ENCODE assay signal across 9 mouse cellular contexts in genomic region chr1:155574966-155575673, GRCm38 (mm10). TPM values are rescaled to one million over a fixed set of nuclear protein-coding genes. Genes with fewer than 3 reads are reported as not detected.
DNase-seq lines count a peak whose midpoint lies in the region; ATAC-seq and TF ChIP-seq lines count a peak whose summit lies in the region.
"Had no signal": no experiment of that assay in that cellular context is flagged by ENCODE, and none has a peak within 500 bp of the region (broad histone marks: within the 10 kb centered on the region; RNA-seq: fewer than 3 reads in every experiment).

No protein-coding gene starts in this region.

- WGBS in forebrain, embryonic 15.5 days = 33% methylated on average over 7 of the region's 7 CpGs
- WGBS in intestine, embryonic 15.5 days = 25% methylated on average over 7 of the region's 7 CpGs
- 33% methylated on average over 7 of the region's 7 CpGs for WGBS in neural tube, embryonic 11.5 days

- H3K27ac ChIP-seq in ES-E14 (ENCODE audit: insufficient read depth, low read depth, low read length, poor library complexity, severe bottlenecking) = no peak overlapping the region
- no peak overlapping the region for H3K27ac ChIP-seq in forebrain, embryonic 15.5 days (replicated peaks)
- H3K27ac ChIP-seq in intestine, embryonic 15.5 days = no peak overlapping the region
- no peak overlapping the region for H3K27ac ChIP-seq in neural tube, embryonic 11.5 days (ENCODE audit: low read depth, low read length)

- no peaks in the 10 kb centered on the region for H3K9me3 ChIP-seq in ES-E14 (ENCODE audit: control insufficient read depth, insufficient read depth, low read depth, low read length)
- no peaks in the 10 kb centered on the region for H3K9me3 ChIP-seq in forebrain, embryonic 15.5 days
- H3K9me3 ChIP-seq in intestine, embryonic 15.5 days = no peaks in the 10 kb centered on the region
- no peaks in the 10 kb centered on the region for H3K9me3 ChIP-seq in neural tube, embryonic 11.5 days (ENCODE audit: control insufficient read depth, low read length)

- 0 out of 4 replicates have a peak, but pooled peaks cover 0 to 2% of the 10 kb centered on the region in 2 experiments for H3K4me1 ChIP-seq in ES-E14 (ENCODE audit: control insufficient read depth in 2 of 2, insufficient read depth in 2 of 2, low read length in 2 of 2, poor library complexity in 1 of 2)
- H3K4me1 ChIP-seq in forebrain, embryonic 15.5 days = peaks cover 7% of the 10 kb centered on the region; the same call in 1 of the 2 replicates
- H3K4me1 ChIP-seq in intestine, embryonic 15.5 days (replicated peaks) = no peaks in the 10 kb centered on the region
- no peaks in the 10 kb centered on the region for H3K4me1 ChIP-seq in neural tube, embryonic 11.5 days (ENCODE audit: control insufficient read depth, insufficient read depth, low read length)

- H3K9ac ChIP-seq in ES-E14 (ENCODE audit: insufficient read depth, low read depth, low read length, poor library complexity, severe bottlenecking) = no peak overlapping the region
- no peak overlapping the region for H3K9ac ChIP-seq in forebrain, embryonic 15.5 days (replicated peaks)
- no peak overlapping the region for H3K9ac ChIP-seq in intestine, embryonic 15.5 days
- no peak overlapping the region for H3K9ac ChIP-seq in neural tube, embryonic 11.5 days (ENCODE audit: low read length)

- no peaks in the 10 kb centered on the region; the same call in 1 of the 2 replicates for H3K36me3 ChIP-seq in ES-E14 (ENCODE audit: control insufficient read depth, insufficient read depth, low read length, poor library complexity, severe bottlenecking)
- no peaks in the 10 kb centered on the region for H3K36me3 ChIP-seq in forebrain, embryonic 15.5 days
- no peaks in the 10 kb centered on the region for H3K36me3 ChIP-seq in intestine, embryonic 15.5 days
- H3K36me3 ChIP-seq in neural tube, embryonic 11.5 days (ENCODE audit: control insufficient read depth, insufficient read depth, low read length) = no peaks in the 10 kb centered on the region

- in situ Hi-C loops in ES-E14 (cut with MboI; ENCODE audit: low sequenced_read_pairs in 2 of 2, unreplicated experiment in 2 of 2) = no loop called here

- H3K4me3 ChIP-seq in ES-E14 (ENCODE audit: insufficient read depth in 1 of 2, low read depth in 1 of 2, low read length in 2 of 2, poor library complexity in 1 of 2, severe bottlenecking in 1 of 2) = no peak overlapping the region
- no peak overlapping the region for H3K4me3 ChIP-seq in forebrain, embryonic 15.5 days
- no peak overlapping the region for H3K4me3 ChIP-seq in intestine, embryonic 15.5 days (replicated peaks)
- no peak overlapping the region for H3K4me3 ChIP-seq in neural tube, embryonic 11.5 days (ENCODE audit: low read depth, low read length)
- H3K4me3 ChIP-seq: myocyte had no signal

- peak; percentile 68 for ATAC-seq in forebrain, embryonic 15.5 days (replicated peaks)
- ATAC-seq in intestine, embryonic 15.5 days = peak; percentile 56; the same call in 1 of the 2 replicates
- ATAC-seq in neural tube, embryonic 11.5 days (ENCODE audit: insufficient read depth, low FRiP score, low TSS enrichment) = no peak

- intact Hi-C loops in left cerebral cortex, postnatal 4 days (cut with DNase I) = loop anchor here (2.0 to 5.0 kb wide), 2 partner anchors 147 to 210 kb away; no protein-coding TSS in a partner anchor

- no peak overlapping the region for H3K4me2 ChIP-seq in forebrain, embryonic 15.5 days (replicated peaks)
- no peak overlapping the region for H3K4me2 ChIP-seq in intestine, embryonic 15.5 days (replicated peaks)
- no peak overlapping the region for H3K4me2 ChIP-seq in neural tube, embryonic 11.5 days (ENCODE audit: low read depth)

- DNase-seq in 3T3-L1 (ENCODE audit: low read depth, low spot score) = peak; percentile 84
- DNase-seq in ES-E14 (ENCODE audit: low read depth, low spot score) = peak; percentile 68
- peak; percentile 34 for DNase-seq in cerebellum, adult 11-12 months
- peak; percentile 78 for DNase-seq in left cerebral cortex, postnatal 4 days
- peak; percentile 70 for DNase-seq in neural tube, embryonic 11.5 days (ENCODE audit: low spot score)
- DNase-seq in thymus, postnatal 10 days (ENCODE audit: low spot score in 2 of 2) = peak; percentile 20 to 71

- H3K27me3 ChIP-seq in forebrain, embryonic 15.5 days = no peaks in the 10 kb centered on the region
- H3K27me3 ChIP-seq in intestine, embryonic 15.5 days (replicated peaks) = no peaks in the 10 kb centered on the region
- no peaks in the 10 kb centered on the region for H3K27me3 ChIP-seq in neural tube, embryonic 11.5 days (ENCODE audit: control insufficient read depth, insufficient read depth, low read length)

TF ChIP-seq in ES-E14, 5 proteins besides CTCF, POLR2A, EP300 and RAD21:
- TF ChIP-seq ZNF384 (IDR thresholded peaks at IDR 0.05; ENCODE audit: low read depth, low read length) (no peak), HCFC1 (IDR thresholded peaks at IDR 0.05; ENCODE audit: borderline replicate concordance, insufficient read depth, low read length) (no peak), ZC3H11A (IDR thresholded peaks at IDR 0.05; ENCODE audit: borderline replicate concordance, low read depth, low read length) (peak; percentile 11; the same call in 1 of the 2 replicates), CHD2 (IDR thresholded peaks at IDR 0.05; ENCODE audit: low read depth, low read length) (no peak), MAFK (IDR thresholded peaks at IDR 0.05; ENCODE audit: insufficient read depth, low read depth, low read length) (no peak)
TF ChIP-seq in ES-E14: peak in this region for 1.

RNA-seq across cellular contexts. Expression of gene Acbd6, which starts 17.2 kb away (rescaled TPM):
- total RNA-seq in ES-E14 (2012; rRNA removed) = 47.6 and 49.8 TPM in 2 replicates
- polyA plus RNA-seq in forebrain, embryonic 15.5 days (2015; fragmentation: Nextera tagmentation; extraction: Ambion mirVana) = 97.7 and 106 TPM in 2 replicates
- polyA plus RNA-seq in intestine, embryonic 15.5 days (2015; fragmentation: Nextera tagmentation; extraction: Ambion mirVana) = 64.8 and 71.5 TPM in 2 replicates
- total RNA-seq in left cerebral cortex, postnatal 4 days (2021) = 100 to 1,000 TPM; 116 to 121 TPM
- polyA plus RNA-seq in neural tube, embryonic 11.5 days (2014; fragmentation: Nextera tagmentation; extraction: Ambion mirVana) = 72.3 and 82.6 TPM in 2 replicates

Comparison
In these comparisons a context has a peak if more than half of its experiments do, and no peak if none do; other contexts are left out.
1. DNase-seq: peak in every context shown above with its lines; median percentile 84 in 3T3-L1; 78 in left cerebral cortex, postnatal 4 days; 70 in neural tube, embryonic 11.5 days; 68 in ES-E14; 46 in thymus, postnatal 10 days; 34 in cerebellum, adult 11-12 months.